Mouse (Mus musculus) embryo, embryonic 11.5 days (tissue): Measurements from ENCODE around the gene Schip1.

Experiments
- DNase-seq: peaks from one replicate; pipeline ENCODE4 v3.0.0-alpha.2; 2012; ENCODE audit warnings: low read depth, low spot score

Schip1 gene

DNA sequence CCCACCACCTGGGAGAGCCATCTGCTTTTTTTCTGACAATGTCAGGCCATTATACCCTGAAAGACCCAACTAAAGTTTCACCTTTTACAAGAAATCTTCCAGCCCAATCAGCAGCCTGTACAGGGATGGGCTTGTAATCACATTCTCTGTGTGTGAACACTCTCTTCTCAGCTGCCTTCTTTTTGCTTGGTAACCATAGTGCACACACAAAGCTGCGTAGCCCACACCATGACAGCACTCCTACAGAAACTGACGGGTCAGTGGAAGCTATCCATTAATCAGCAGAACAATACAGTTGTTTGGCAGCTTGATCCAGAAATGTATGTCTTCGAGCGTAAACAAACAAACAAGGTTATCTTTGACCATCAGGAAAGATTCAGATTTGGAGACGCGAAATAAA, 205.6 kb downstream of the Schip1 start:
- DNase-seq, result no peak

DNA sequence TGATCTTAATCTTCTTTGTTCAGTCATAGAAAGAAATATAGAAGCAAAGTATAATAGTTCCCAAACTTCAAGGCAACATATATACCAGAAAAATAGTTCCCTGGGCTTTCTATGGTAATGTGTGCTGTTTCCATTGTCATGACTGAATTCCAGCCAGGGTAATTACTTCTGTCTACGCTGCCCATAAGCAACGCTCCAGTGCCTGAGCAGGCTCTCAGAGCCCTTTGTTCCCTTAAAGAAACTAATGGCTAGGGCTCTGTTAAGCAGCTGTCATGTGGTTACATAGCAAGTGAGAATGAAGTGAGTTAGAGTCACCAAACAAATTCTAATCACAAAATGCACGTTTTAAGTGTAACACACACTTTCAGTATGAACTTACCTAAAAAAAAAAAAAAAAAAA, 206.9 kb downstream of the Schip1 start:
- DNase-seq, result no peak

DNA sequence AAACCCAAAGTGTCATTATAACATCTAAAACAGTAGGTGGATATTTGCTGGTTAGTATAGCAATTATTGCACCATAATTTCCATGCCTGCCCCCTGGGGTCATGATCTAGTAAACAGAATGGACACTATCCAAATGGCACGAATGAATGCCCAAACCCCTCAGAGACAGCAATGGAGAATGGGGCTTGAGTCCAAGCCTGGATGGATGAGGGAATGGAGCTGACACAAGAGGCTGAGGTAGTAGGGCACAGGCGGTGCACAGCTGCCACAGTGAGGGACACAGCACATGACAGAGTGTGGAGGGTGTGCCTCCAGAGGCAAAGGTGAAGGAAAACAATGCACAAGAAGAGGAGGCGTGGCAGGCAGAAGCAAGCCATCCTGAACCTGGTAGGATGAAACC, 207.3 kb downstream of the Schip1 start:
- DNase-seq, result no peak

DNA sequence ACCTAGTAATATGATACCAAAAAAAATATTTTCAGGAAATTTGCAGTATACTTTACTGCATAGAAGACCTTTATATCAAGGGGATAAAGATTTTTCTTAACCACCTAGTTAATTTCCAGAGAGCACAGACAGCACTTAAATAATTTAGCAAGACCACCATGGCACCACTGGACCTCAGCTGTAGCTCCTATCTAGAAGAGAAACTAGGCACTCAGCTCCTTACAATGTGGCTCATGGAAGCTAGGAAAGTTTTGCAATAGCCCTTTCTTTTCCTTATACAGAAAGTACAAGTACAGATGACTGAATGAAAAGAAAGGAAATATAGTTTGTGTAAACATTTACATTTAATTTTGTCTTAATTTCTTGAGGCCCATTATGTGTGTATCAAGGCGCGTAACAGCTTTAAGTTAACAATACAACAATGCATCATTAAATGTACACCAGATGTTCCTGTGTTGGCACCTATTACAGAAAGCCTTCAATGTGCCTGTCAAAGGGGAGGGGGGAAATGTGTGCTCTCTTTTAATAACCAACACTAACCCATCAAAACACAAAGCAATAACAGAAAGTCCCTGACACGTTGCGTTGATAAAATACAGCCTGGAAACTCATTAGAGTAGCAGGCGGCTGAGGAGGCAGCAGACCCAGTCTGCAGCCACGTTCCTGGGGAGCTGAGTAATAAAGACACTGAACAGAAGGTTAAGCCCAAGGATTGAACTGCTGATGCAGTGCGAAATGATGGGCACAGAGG, 218.4 kb downstream of the Schip1 start:
- peak; percentile 26 for DNase-seq

DNA sequence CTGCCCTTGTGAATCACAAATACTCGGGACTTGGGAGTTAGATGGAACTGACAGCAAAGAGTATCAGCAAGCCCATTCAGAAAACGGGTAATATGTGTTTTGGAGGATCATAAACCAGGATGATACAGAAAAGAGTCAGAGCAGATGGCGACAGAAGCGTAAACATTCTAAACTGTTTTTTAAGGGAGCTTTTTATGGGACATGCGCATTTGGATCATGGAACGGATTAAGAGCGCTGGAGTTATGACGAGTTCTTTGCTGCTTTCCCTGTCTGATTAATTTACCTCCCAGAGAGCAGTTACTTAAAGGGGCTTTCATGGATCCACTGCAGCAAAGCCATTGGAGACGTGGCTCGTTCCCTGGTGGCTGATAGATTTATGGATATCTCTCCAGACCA, 219.0 kb downstream of the Schip1 start:
- peak; percentile 7 for DNase-seq

DNA sequence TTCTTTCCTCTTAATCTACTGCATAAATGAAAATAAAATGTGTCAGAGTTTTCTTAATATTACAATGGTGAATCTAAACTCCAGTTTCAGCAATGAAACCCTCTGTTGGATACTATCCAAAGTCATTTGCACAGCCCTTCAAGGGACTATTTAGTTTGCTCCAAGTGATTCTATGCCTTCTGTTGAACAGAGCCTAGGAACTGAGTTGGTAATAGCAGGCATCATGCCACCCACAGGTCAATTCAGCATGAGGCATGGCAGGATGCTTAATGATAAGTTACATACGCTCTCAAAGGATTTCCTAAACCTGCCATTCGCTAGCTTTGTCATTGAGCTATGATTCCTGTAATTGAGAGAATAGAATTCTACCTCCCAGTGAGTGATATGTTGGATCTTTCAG, 219.9 kb downstream of the Schip1 start:
- no peak for DNase-seq

DNA sequence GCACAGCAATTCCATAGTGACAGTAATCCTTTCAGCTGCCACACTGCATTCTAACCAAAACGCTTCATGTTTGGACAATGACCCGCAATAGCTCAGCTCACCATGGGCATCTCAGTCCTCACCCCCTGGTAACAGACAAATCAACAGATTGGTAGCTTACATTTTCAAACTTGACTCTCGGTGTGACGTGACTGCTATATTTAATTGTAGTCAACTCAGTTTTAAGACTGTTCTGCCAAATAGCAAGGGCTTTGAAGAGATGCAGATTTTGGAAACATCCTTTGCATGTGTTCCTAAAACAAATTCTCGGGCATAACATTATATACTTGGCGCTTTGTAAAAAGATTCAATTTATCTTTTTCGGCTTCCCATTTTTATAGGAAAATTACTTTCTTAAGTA, 232.2 kb downstream of the Schip1 start:
- no peak for DNase-seq

DNA sequence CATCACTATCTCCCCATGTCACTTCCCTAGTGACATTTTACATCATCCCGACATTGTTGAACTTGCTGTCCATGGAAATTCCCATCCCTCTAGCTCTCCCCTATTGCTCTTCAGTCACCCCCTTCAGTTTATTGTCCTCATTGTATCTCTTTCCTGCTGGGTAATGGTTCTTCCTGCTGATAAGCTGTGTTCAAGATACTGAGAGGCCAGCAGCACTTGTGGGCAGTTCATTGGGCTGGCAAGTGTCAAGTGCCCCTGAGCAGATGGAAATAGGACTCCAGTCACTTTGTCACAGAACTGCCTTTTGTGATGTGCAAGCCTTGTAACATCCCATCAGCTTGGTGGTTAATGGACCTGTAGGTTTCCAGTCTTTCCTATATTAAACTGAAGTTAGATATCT, 241.0 kb downstream of the Schip1 start:
- DNase-seq, result no peak

DNA sequence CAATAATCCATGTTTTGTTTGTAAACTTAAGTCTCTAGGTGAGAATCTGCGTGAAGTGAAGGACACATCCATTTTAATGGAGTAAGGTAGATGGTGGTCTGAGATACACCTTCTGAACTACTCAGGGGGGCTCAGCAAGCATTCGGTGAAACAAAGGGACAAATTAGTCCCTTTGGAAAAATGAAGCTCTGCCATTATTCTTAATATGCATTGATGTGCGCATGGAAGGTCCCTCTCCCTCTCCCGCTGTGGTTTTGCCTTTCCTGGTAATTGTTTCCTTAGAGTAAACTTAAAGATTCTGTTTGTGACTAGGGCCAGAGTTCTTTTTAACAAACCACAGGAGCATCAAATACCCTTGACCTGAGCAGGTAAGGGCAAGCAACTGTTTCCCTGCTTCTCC, 242.1 kb downstream of the Schip1 start:
- no peak for DNase-seq

DNA sequence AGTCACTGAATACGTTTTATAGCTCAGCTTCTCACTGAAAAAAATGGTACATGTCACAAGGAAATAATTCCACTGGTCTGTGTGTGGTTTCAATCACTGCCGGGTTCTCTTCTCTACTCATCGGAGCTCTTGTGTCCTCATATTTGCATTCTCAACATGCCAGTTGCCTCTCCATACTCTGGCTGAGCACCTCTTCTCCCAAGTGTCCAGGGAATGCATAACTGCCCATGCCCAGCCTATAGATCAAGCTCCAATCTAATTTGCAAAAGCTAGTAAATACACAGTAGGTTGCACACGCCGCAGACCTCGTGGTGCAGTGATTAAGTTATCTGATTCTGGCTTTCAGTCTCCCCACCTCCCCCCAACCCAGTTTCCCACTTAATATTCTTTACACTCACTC, 261.0 kb downstream of the Schip1 start:
- DNase-seq, result no peak

DNA sequence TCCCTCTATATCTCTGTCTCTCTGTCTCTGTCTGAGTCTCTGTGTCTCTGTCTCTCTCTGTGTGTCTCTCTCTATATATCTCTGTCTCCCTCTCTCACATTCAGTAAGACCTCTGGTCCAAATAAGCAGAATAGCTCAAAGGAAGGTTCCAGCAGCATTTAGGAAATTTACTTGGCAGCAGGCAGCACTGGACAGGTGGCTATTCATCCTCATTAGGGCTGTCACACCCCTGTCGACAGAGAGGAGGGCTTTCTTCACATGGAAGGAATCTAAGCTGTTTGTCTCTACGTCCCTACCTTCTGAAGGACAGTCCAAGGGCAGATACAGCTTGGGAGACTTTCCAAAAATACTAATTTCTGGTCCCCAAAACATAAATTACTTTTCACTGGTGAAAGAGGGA, 267.9 kb downstream of the Schip1 start:
- no peak for DNase-seq

DNA sequence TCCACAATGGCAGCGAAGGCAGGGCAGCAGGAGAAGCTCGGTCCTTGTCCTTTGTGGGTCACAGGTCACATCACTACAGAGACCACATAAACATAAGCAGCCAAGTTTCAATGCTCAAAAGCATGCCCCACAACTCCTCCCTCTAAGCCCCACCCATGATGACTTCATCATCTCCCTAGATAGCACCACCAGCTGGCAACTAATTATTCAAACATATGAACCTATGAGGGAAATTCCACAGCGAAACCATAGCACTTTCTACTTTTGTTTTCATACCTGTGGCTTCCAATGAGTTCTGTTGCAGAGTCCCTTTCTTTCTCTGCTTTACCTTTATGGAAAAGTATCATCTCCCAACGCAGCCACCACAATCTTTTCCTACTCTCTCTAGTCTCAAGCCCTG, 270.9 kb downstream of the Schip1 start:
- DNase-seq, result no peak

DNA sequence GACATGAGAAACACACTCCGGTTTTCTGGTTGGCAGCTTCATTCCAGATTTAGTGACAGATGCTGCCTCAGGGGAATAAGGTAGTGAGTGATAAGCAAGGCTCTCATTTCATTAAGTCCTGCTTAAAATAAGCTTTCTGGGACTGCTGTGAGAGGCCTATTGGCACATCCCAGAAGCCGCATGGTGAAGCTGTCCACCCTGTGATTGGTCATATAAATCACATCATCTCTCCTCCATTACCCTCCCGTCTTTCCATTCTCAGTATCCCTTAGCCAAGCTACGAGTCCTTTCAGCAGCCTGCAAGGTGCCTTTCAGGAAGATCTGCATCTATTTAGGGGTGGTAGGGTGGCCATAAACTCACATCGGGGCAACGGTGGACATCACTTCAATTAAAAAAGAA, 286.0 kb downstream of the Schip1 start:
- no peak for DNase-seq

DNA sequence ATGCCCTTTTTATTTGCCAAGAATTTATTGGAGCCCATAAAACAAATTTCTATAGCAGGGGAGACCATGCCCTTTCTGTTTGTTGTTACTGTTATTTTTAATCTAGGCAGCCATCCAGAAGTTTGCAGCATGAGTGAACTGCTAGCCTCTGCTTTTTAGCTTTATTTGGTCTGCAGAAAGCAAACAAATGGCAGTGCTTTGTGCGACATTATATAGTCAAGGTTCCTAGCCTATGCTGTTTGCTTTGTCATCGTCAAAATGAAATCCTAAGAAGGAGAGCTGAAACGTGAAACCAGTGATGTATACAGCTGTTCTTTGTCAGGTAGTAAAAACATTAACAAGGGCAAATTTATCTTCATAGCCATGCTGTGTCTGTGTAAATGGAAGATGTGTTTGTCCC, 286.9 kb downstream of the Schip1 start:
- DNase-seq, result no peak

DNA sequence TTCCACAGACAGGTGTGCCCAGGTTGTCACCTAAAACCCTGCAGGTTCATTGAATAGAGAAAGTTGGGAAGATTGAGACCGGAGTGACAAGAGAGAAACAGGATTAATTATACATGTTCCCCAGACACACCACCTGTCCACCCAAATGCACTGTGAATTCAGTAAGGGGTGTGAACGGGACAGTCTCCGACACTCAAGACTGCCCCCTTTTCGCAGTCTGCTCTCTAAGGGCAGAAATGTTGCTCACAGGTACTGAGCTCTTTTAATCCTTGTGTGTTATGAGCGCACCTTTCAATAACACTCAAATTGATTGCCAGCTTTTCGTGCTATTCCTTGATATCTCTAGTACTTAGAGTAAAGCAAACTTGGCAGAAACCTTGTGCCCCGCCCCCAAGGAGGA, 288.4 kb downstream of the Schip1 start:
- DNase-seq, result no peak

DNA sequence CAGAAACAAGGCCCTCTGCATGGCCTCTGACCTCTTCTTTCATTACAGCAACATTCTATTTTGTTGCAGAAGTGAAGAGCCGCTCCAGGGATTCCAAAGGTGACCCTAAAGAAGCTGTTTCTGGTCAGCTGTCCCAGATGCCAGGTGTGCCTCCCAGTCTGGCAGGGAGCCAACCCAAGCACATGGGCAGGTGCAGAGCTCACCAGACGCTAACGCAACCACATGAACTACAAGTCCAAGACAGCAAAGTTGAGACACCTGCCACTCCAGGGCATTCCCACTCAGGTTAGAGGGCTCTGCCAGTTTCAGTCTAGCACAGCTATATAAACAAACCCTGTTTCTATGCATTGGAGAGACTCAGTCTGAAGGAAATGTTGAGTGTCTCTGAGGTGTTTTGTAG, 288.9 kb downstream of the Schip1 start:
- DNase-seq, result no peak

DNA sequence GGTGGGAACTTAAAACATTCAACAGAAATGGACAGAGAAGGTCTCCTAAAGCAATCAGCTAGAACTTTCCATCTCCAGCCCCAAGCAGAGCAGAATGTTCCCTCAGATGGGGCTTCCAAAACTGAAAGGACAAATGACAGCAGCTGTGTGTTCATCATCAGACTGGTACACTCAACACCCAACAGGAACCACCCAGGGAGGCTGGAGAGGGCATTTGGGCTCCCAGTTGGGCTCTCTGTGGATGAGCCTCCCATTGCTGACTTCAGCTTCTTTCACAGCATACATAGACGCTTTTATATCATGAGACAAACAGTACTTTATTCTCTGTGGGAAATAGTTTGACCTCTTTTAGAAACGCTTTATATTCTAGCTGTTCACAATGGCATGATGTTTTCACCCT, 291.9 kb downstream of the Schip1 start:
- DNase-seq, result no peak

DNA sequence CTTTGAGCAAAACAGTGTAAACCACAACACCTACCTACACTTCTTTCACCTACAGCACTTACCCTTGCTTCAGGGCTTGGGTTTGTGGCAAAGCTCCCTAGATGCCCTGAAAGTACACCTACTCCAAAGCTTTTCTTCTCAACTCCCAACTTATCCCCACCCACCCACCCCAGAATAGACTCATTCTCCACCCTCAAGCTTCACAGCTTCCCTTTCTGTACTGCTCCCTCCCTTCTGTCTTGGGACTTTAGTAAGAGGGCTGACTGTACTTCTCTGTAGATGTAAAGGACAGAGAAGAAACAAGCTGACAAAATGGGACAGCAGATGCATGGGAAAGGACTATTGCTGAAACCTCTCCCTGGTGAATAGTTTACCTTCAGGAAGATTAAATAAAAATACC, 303.4 kb downstream of the Schip1 start:
- DNase-seq, result no peak

DNA sequence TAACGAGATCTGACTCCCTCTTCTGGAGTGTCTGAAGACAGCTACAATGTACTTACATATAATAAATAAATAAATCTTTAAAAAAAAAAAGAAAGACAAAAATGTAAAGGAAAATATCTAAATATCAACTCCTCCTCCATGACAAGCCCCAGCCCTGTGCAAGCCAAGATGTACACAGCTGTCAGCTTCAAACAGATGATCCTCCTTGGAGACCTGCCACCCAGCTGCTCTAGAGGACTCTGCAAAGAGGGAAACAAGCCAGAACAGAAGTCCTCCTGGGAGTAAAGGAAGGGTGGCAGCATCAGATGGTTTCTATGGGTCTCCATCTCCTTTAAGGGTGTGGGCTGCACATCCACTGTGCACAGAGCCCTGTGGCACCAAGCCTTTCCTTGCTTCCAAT, 308.3 kb downstream of the Schip1 start:
- no peak for DNase-seq

DNA sequence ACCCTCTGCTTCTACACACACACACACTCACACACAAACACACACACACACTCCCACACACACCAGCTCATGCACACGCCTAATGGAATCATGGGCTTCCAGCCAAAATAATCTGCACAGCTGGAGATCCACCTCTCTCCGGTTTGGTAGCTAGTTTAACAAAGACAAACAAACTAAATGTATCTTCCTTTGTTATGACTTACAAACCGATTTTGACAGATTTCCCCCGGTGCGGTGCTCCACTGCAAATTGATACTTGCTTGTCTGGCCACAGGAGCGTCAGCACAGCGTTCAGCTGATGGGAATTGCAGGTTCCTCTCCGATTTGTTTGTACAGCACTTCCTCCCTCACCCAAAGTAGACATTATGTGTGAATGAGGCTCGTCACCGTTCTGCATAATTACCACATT, 310.5 kb downstream of the Schip1 start:
- no peak for DNase-seq

DNA sequence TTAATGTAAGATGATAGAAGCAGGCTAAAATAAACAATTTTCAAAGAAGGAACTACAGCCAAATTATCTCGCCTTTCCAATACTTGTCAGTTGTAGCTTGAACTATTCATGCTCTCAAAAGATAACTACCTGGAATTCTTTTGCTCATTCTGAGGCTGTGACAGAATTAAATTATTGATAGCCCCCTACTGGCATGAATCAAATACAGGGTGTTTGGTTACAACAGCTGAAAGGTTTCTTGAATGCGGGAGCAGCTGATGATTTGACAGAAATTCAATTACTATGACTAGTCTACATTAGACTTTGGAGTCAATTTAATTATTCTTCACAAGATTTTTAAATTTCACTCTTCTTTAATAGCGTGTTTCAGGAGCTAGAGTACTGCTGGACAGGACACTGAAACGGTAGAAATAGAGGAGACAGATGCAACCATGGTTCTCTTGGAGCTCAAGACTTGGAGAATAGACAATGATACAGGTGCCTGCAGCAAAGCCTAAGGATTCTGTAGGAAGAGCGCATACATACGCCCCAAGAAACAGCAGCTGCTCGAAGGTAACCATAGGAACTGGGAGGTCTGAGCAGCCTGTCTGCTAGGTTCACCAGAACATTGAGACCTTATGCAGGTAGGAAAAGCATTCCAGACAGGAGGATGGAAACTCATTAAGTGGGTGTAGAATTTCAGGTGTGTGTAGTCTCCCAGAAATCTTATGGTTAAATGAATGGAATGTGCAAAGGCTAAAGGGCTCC, 313.0 kb downstream of the Schip1 start:
- DNase-seq, result no peak

DNA sequence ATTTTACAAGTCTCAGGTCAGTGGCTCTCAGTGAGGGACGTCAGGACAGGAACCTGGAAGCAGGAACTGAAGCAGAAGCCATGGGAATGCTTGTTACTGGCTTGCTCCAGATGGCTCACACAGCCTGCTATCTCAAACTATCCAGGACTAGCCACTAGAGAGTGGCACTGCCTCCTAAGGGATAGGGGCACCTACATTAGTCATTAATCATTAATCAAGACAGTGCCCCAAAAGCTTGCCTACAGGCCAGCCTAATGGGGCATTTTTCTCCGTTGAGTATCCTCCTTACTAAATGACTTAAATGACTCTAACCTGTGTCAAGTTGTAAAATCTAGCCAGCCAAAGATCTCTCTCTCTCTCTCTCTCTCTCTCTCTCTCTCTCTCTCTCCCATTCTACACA, 314.2 kb downstream of the Schip1 start:
- no peak for DNase-seq

DNA sequence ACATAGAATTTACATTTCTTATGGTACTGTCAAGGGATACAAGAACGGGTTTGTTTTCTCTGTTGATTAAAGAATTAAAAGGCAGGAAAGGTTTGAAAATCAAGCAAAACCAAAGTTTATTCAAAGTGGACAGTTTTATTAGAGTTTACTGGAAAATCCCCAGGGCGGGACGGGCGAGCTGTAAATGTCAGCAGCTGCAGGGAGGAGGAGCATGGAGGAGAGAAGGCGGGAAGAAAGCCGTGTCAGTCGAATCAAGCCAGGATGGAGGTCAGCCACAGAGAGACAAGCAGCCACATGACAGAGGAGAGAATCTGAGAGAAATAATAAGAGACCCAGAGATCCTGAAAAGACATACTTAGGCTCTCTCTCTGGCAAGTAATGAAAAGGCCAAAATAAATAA, 314.6 kb downstream of the Schip1 start:
- no peak for DNase-seq

DNA sequence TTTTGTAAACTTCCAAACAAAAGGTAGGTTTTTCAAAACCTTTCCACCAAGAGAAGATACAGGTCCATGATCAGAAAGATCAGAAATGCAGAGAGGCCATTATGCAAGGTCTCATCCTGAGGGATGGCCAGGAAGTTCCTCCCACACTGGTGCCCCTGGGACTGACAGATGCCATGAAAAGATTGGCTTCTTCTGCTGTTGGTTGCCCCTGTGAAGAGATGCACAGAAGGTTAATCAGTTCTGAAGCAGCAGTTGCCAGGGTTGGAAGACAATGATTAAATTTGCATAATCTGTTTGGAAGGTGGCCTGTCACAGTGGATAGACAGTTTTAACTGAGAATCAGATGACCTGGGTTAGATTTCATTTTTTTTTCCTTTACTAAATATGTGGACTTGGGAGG, 319.1 kb downstream of the Schip1 start:
- no peak for DNase-seq
